Mouse (Mus musculus) ovary, adult 18-20 months (tissue): ENCODE measurements around the gene Slc5a12.

Experiments
- DNase-seq: peaks from one replicate; pipeline ENCODE4 v3.0.0; 2022; ENCODE audit warnings: low spot score, mixed read lengths

The Slc5a12 gene

GRCm38 (mm10) chr2:110596932-110597331 is at the start of gene Slc5a12:
Slc5a12 (plus strand) TSS chr2:110597298.
- no peak for DNase-seq

- DNase-seq, result no peak
These were observed 41.0 kb upstream of the Slc5a12 start for GRCm38 (mm10) chr2:110556098-110556497.

- no peak for DNase-seq
These were observed 34.5 kb upstream of the Slc5a12 start for GRCm38 (mm10) chr2:110562621-110563020.

- DNase-seq, result peak; percentile 4
These were observed 32.1 kb upstream of the Slc5a12 start for GRCm38 (mm10) chr2:110564673-110565627.

GRCm38 (mm10) chr2:110586692-110587091 is 10.4 kb upstream of the Slc5a12 start:
- DNase-seq, result no peak

GRCm38 (mm10) chr2:110590007-110590406 is 7.1 kb upstream of the Slc5a12 start:
- no peak for DNase-seq

- no peak for DNase-seq
These were observed 4.8 kb upstream of the Slc5a12 start for GRCm38 (mm10) chr2:110592276-110592675.

GRCm38 (mm10) chr2:110644358-110644757 is 47.3 kb downstream of the Slc5a12 start:
- no peak for DNase-seq

- DNase-seq, result no peak
These were observed 47.7 kb downstream of the Slc5a12 start for GRCm38 (mm10) chr2:110644846-110645245.

- DNase-seq, result no peak
These were observed 66.2 kb downstream of the Slc5a12 start for GRCm38 (mm10) chr2:110663329-110663728.

GRCm38 (mm10) chr2:110671071-110671624 is 74.0 kb downstream of the Slc5a12 start:
- no peak for DNase-seq
